Mouse (Mus musculus) gastrocnemius, adult 2 months (tissue): ENCODE measurements around the gene Dpp6. TPM values are rescaled to one million over a fixed set of nuclear protein-coding genes. Genes with fewer than 3 reads are reported as not detected.

Experiments
- DNase-seq: peaks from one replicate; pipeline ENCODE4 v3.0.0; 2022
- H3K27ac ChIP-seq: fragments of 200-600 bp; 2 replicates; pipeline ENCODE4 v1.8.1; 2022; ENCODE audit warnings: mild to moderate bottlenecking
- H3K4me3 ChIP-seq: fragments of 200-600 bp; 2 replicates; pipeline ENCODE4 v1.8.1; 2022; ENCODE audit warnings: mild to moderate bottlenecking, moderate library complexity
- CTCF ChIP-seq: fragments of 200-600 bp; IDR thresholded peaks from 2 replicates; pipeline ENCODE4 v1.8.1; 2022; ENCODE audit warnings: antibody characterized with exemption, mild to moderate bottlenecking, moderate library complexity
- intact Hi-C: fragments of 180-260 bp; cut with DNase I; formaldehyde crosslinking; loops from one replicate; pipeline ENCODE4 v1.15.1; 2025
- total RNA-seq, 2 experiments: library from RNA; stranded (reverse); gene quantifications; 2 replicates each; pipeline ENCODE4 v1.2.3; 2021

Dpp6 gene
- total RNA-seq, 2 experiments from 2014 or later: 0.25 to 0.64 TPM

GRCm38 (mm10) chr5:27731392-27731791 is 914.4 kb downstream of the Dpp6 start:
- intact Hi-C loops: no loop called here
- no peak for TF ChIP-seq CTCF
- no peak overlapping the region for H3K27ac ChIP-seq
- no peak for DNase-seq
- H3K4me3 ChIP-seq: no peak overlapping the region

GRCm38 (mm10) chr5:27732288-27732868 is 915.4 kb downstream of the Dpp6 start:
- no peak for DNase-seq
- intact Hi-C loops: no loop called here
- no peak for TF ChIP-seq CTCF

GRCm38 (mm10) chr5:27737168-27737567 is 920.2 kb downstream of the Dpp6 start:
- intact Hi-C loops: no loop called here
- Histone ChIP-seq H3K27ac (no peak overlapping the region), H3K4me3 (no peak overlapping the region)
- TF ChIP-seq CTCF: peak; percentile 34
- no peak for DNase-seq

More at GRCm38 (mm10) chr5:27732288-27732868, 915.4 kb downstream of the Dpp6 start:
- Histone ChIP-seq H3K4me3 (no peak overlapping the region), H3K27ac (no peak overlapping the region)

- Histone ChIP-seq H3K27ac (no peak overlapping the region), H3K4me3 (no peak overlapping the region)
- no peak for TF ChIP-seq CTCF
- DNase-seq: no peak
- intact Hi-C loops: no loop called here
These were observed 922.2 kb downstream of the Dpp6 start for GRCm38 (mm10) chr5:27739216-27739615.

- no peak for DNase-seq
- Histone ChIP-seq H3K27ac (no peak overlapping the region), H3K4me3 (no peak overlapping the region)
- intact Hi-C loops: no loop called here
- TF ChIP-seq CTCF: no peak
These were observed 927.9 kb downstream of the Dpp6 start for GRCm38 (mm10) chr5:27744944-27745343.

- intact Hi-C loops: no loop called here
- DNase-seq: no peak
- no peak for TF ChIP-seq CTCF
- Histone ChIP-seq H3K27ac (no peak overlapping the region), H3K4me3 (no peak overlapping the region)
These were observed 948.8 kb downstream of the Dpp6 start for GRCm38 (mm10) chr5:27765780-27766179.

- no peak for TF ChIP-seq CTCF
- Histone ChIP-seq H3K27ac (no peak overlapping the region), H3K4me3 (no peak overlapping the region)
- intact Hi-C loops: no loop called here
- no peak for DNase-seq
These were observed 950.9 kb downstream of the Dpp6 start for GRCm38 (mm10) chr5:27767948-27768347.
